Mouse (Mus musculus) megakaryocyte, embryonic 14.5 days (primary cell): ENCODE data around the gene Gprasp1. TPM values are rescaled to one million over a fixed set of nuclear protein-coding genes. Genes with fewer than 3 reads are reported as not detected.
"Not testable (repeated sequence)": the region's sequence is repeated elsewhere in the genome, so short reads cannot be mapped to it uniquely, and the experiment has no call there.

ENCODE experiments used
- H3K27me3 ChIP-seq: replicated peaks from 2 replicates; pipeline ENCODE3; 2012; ENCODE audit warnings: inconsistent platforms
- H3K36me3 ChIP-seq: replicated peaks from 2 replicates; pipeline ENCODE3; 2012; ENCODE audit warnings: low read length, inconsistent platforms, mixed read lengths
- H3K4me1 ChIP-seq: 2 replicates; pipeline ENCODE4 v1.6.1; 2012; ENCODE audit warnings: inconsistent platforms
- H3K4me3 ChIP-seq: replicated peaks from 2 replicates; pipeline ENCODE3; 2012; ENCODE audit warnings: moderate library complexity, mild to moderate bottlenecking, inconsistent platforms
- H3K9me3 ChIP-seq: 2 replicates; pipeline ENCODE4 v1.6.1; 2012; ENCODE audit warnings: inconsistent platforms
- FLI1 ChIP-seq: IDR thresholded peaks from 2 replicates; pipeline ENCODE4 v1.6.1; 2012; ENCODE audit warnings: low read length, inconsistent platforms, mixed read lengths
- GATA1 ChIP-seq: IDR thresholded peaks from 3 replicates; pipeline ENCODE4 v1.6.1; 2012; ENCODE audit warnings: mixed read lengths, low read length, inconsistent platforms, borderline replicate concordance
- polyA plus RNA-seq: library from polyadenylated mRNA; stranded (reverse); fragments of >175 nt; gene quantifications from 2 replicates; pipeline ENCODE4 v1.2.3, GENCODE M21; 2012; ENCODE audit warnings: low replicate concordance; ENCODE audit not compliant: insufficient read depth

Gene Gprasp1
- polyA plus RNA-seq, 1 experiment, result 2.6 TPM

- no peaks in the 10 kb centered on the region for H3K9me3 ChIP-seq
- no peak for TF ChIP-seq GATA1
- TF ChIP-seq FLI1, result no peak
- peaks cover 2% of the 10 kb centered on the region for H3K27me3 ChIP-seq
- H3K36me3 ChIP-seq, result peaks cover 29% of the 10 kb centered on the region
- no peaks in the 10 kb centered on the region for H3K4me1 ChIP-seq
- H3K4me3 ChIP-seq, result no peak overlapping the region
Observed at GRCm38 (mm10) chrX:135761707-135762106, 19.2 kb downstream of the Gprasp1 start.

- H3K4me3 ChIP-seq, result no peak overlapping the region
- TF ChIP-seq FLI1 (no peak), GATA1 (no peak)
- H3K27me3 ChIP-seq, result no peaks in the 10 kb centered on the region
- H3K9me3 ChIP-seq, result no peaks in the 10 kb centered on the region
- no peaks in the 10 kb centered on the region for H3K4me1 ChIP-seq
- peaks cover 4% of the 10 kb centered on the region for H3K36me3 ChIP-seq
Observed at GRCm38 (mm10) chrX:135768043-135768548, 25.6 kb downstream of the Gprasp1 start.

- TF ChIP-seq GATA1, result no peak
- TF ChIP-seq FLI1, result no peak
- Histone ChIP-seq H3K36me3 (no peaks in the 10 kb centered on the region), H3K4me1 (no peaks in the 10 kb centered on the region), H3K4me3 (no peak overlapping the region), H3K9me3 (no peaks in the 10 kb centered on the region), H3K27me3 (no peaks in the 10 kb centered on the region)
Observed at GRCm38 (mm10) chrX:135768565-135768964, 26.0 kb downstream of the Gprasp1 start.

- Histone ChIP-seq H3K4me3 (no peak overlapping the region), H3K27me3 (peaks cover 5% of the 10 kb centered on the region), H3K36me3 (no peaks in the 10 kb centered on the region), H3K9me3 (peaks cover 10% of the 10 kb centered on the region; the same call in 1 of the 2 replicates), H3K4me1 (no peaks in the 10 kb centered on the region)
- TF ChIP-seq GATA1, result no peak
- no peak for TF ChIP-seq FLI1
Observed at GRCm38 (mm10) chrX:135791536-135791935, 49.0 kb downstream of the Gprasp1 start.

GRCm38 (mm10) chrX:135792326-135792725 lies 49.8 kb downstream of the Gprasp1 start:
- no peaks in the 10 kb centered on the region for H3K36me3 ChIP-seq
- H3K4me3 ChIP-seq, result no peak overlapping the region
- H3K27me3 ChIP-seq, result peaks cover 4% of the 10 kb centered on the region
- no peaks in the 10 kb centered on the region for H3K4me1 ChIP-seq
- H3K9me3 ChIP-seq, result peaks cover 10% of the 10 kb centered on the region; the same call in 1 of the 2 replicates
- TF ChIP-seq FLI1 (no peak), GATA1 (no peak)

GRCm38 (mm10) chrX:135795591-135796304 lies 53.2 kb downstream of the Gprasp1 start:
- not testable (repeated sequence) for H3K27me3 ChIP-seq, H3K4me1 ChIP-seq, H3K36me3 ChIP-seq
- H3K9me3 ChIP-seq, result peaks cover 10% of the 10 kb centered on the region; the same call in 1 of the 2 replicates
- H3K4me3 ChIP-seq, result peak overlapping the region; percentile 59

- not testable (repeated sequence) for H3K36me3 ChIP-seq, H3K4me1 ChIP-seq, H3K27me3 ChIP-seq
- Histone ChIP-seq H3K9me3 (peaks cover 10% of the 10 kb centered on the region; the same call in 1 of the 2 replicates), H3K4me3 (peak overlapping the region; percentile 85)
Observed at GRCm38 (mm10) chrX:135796305-135797211, 54.0 kb downstream of the Gprasp1 start.

GRCm38 (mm10) chrX:135797212-135797644 lies 54.7 kb downstream of the Gprasp1 start, which contains the start of gene Bhlhb9:
TSS of gene Bhlhb9 (plus strand) at chrX:135797594.
- H3K36me3 ChIP-seq, H3K27me3 ChIP-seq, H3K4me1 ChIP-seq: not testable (repeated sequence)
- Histone ChIP-seq H3K4me3 (peak within 1 kb of the TSS; percentile 85), H3K9me3 (peaks cover 10% of the 10 kb centered on the region; the same call in 1 of the 2 replicates)

GRCm38 (mm10) chrX:135804149-135804548 lies 61.6 kb downstream of the Gprasp1 start:
- Histone ChIP-seq H3K27me3 (peaks cover 3% of the 10 kb centered on the region), H3K36me3 (no peaks in the 10 kb centered on the region), H3K4me3 (no peak overlapping the region), H3K4me1 (no peaks in the 10 kb centered on the region), H3K9me3 (no peaks in the 10 kb centered on the region)
- TF ChIP-seq GATA1 (no peak), FLI1 (no peak)

- H3K27me3 ChIP-seq, result peaks cover 2% of the 10 kb centered on the region
- H3K4me3 ChIP-seq, result no peak overlapping the region
- H3K4me1 ChIP-seq, result no peaks in the 10 kb centered on the region
- TF ChIP-seq FLI1, result no peak
- no peak for TF ChIP-seq GATA1
- H3K9me3 ChIP-seq, result 0 out of 2 replicates have a peak, but pooled peaks cover 3% of the 10 kb centered on the region
- no peaks in the 10 kb centered on the region for H3K36me3 ChIP-seq
Observed at GRCm38 (mm10) chrX:135805780-135806179, 63.2 kb downstream of the Gprasp1 start.

- H3K9me3 ChIP-seq, H3K4me3 ChIP-seq, H3K4me1 ChIP-seq, H3K36me3 ChIP-seq: not testable (repeated sequence)
- H3K27me3 ChIP-seq, result peaks cover 17% of the 10 kb centered on the region
Observed at GRCm38 (mm10) chrX:135835896-135836295, 93.4 kb downstream of the Gprasp1 start.
